Mouse (Mus musculus): ENCODE results near the gene Birc7. TPM values are rescaled to one million over a fixed set of nuclear protein-coding genes. Genes with fewer than 3 reads are reported as not detected.

Gene Birc7
- total RNA-seq, 2 experiments from 2014 or later: not detected

GRCm38 (mm10) chr2:180967010-180967763 is 38.4 kb downstream of the Birc7 start, which contains the start of gene Arfgap1:
Gene Arfgap1 (plus strand): TSS chr2:180967225.
- DNase-seq: peak; percentile 95 to 96

GRCm38 (mm10) chr2:180981133-180981532 is 52.3 kb downstream of the Birc7 start:
- DNase-seq: no peak

Small RNAs within 50 kb of the gene (microRNA-seq; reads per million reads assigned to microRNA genes)
- not detected for gene Mir124a-3

Other genes with a start within 250 kb of the Birc7 start
- 10 to 100 TPM; 38.7 to 40.7 TPM for gene Dido1, start 219.0 kb upstream of the Birc7 start, total RNA-seq (2021)
- gene Gid8, start 218.9 kb upstream of the Birc7 start, total RNA-seq (2021): 10 to 100 TPM; 58.9 to 63.1 TPM
- gene Slc17a9, start 203.8 kb upstream of the Birc7 start, total RNA-seq (2021): 1 to 10 TPM; 1.1 to 1.2 TPM
- gene Bhlhe23, start 152.1 kb upstream of the Birc7 start, total RNA-seq (2021): not detected
- 10 to 100 TPM; 51.7 to 52.4 TPM for gene Ythdf1, start 8.1 kb upstream of the Birc7 start, total RNA-seq (2021)
- gene Nkain4, start 25.7 kb downstream of the Birc7 start, total RNA-seq (2021): 1 to 10 TPM; 4.6 to 5.8 TPM
- 10 to 100 TPM; 42.4 to 58.8 TPM for gene Arfgap1, start 38.2 kb downstream of the Birc7 start, total RNA-seq (2021)
- 1 to 10 TPM; 1.7 to 4.3 TPM for gene Col20a1, start 57.5 kb downstream of the Birc7 start, total RNA-seq (2021)
- gene Chrna4, start 114.5 kb downstream of the Birc7 start, total RNA-seq (2021): 10 to 100 TPM in 1 of 2 experiments, 1 to 10 TPM in 1; 5.1 to 20.0 TPM
- 1 to 10 TPM; 3.2 to 4.4 TPM for gene Kcnq2, start 206.3 kb downstream of the Birc7 start, total RNA-seq (2021)
- gene Eef1a2, start 228.0 kb downstream of the Birc7 start, total RNA-seq (2021): 10 to 100 TPM; 33.0 to 40.3 TPM

Measured in adrenal gland, postnatal 36 days (tissue).